12 mouse cellular contexts compared by ENCODE assay signal in genomic region chr13:38353420-38354255, GRCm38 (mm10). TPM values are rescaled to one million over a fixed set of nuclear protein-coding genes. Genes with fewer than 3 reads are reported as not detected.
DNase-seq lines count a peak whose midpoint lies in the region; ATAC-seq and TF ChIP-seq lines count a peak whose summit lies in the region.
"Had no signal": no experiment of that assay in that cellular context is flagged by ENCODE, and none has a peak within 500 bp of the region (broad histone marks: within the 10 kb centered on the region; RNA-seq: fewer than 3 reads in every experiment).

No protein-coding gene starts in this region.

- no peak overlapping the region for H3K9ac ChIP-seq in hindbrain, postnatal 0 days (replicated peaks; ENCODE audit: low read length)

- no peaks in the 10 kb centered on the region for H3K4me1 ChIP-seq in hindbrain, postnatal 0 days (ENCODE audit: insufficient read depth, low read length)
- peaks cover 33% of the 10 kb centered on the region for H3K4me1 ChIP-seq in hindbrain, embryonic 10.5 days (replicated peaks)

- H3K36me3 ChIP-seq in hindbrain, postnatal 0 days (ENCODE audit: insufficient read depth, low read length) = no peaks in the 10 kb centered on the region
- no peaks in the 10 kb centered on the region for H3K36me3 ChIP-seq in hindbrain, embryonic 10.5 days

- ATAC-seq in hindbrain, postnatal 0 days = no peak
- no peak for ATAC-seq in inflammation-experienced regulatory T-cells, adult 6 months

- no peak overlapping the region for H3K4me3 ChIP-seq in hindbrain, postnatal 0 days (ENCODE audit: low read length)
- H3K4me3 ChIP-seq in hindbrain, embryonic 10.5 days = no peak overlapping the region
- H3K4me3 ChIP-seq: erythroblast, embryonic 14.5 days had no signal

- no peaks in the 10 kb centered on the region for H3K9me3 ChIP-seq in hindbrain, postnatal 0 days (ENCODE audit: low read length)
- H3K9me3 ChIP-seq in hindbrain, embryonic 10.5 days = no peaks in the 10 kb centered on the region

- DNase-seq in hindbrain, postnatal 0 days (ENCODE audit: low spot score) = no peak
- DNase-seq in hindbrain, embryonic 10.5 days (ENCODE audit: low spot score) = no peak
- peak; percentile 22 for DNase-seq in ovary, postnatal 36 days (ENCODE audit: low spot score)
- no peak for DNase-seq in ovary, postnatal 10 days (ENCODE audit: low spot score)
- DNase-seq in heart, postnatal 25 days (ENCODE audit: low spot score) = peak; percentile 46
- no peak for DNase-seq in frontal cortex, postnatal 14 days (ENCODE audit: low spot score in 2 of 2)
- DNase-seq: adrenal gland, postnatal 14 days; gastrocnemius, postnatal 36 days had no signal

- 0 out of 2 replicates have a peak overlapping the region, but pooled peaks have one; percentile 7 for H3K4me2 ChIP-seq in hindbrain, postnatal 0 days (ENCODE audit: low read depth, low read length)

- intact Hi-C loops in heart, postnatal 25 days (cut with DNase I) = loop anchor here (2.0 kb wide), 1 partner anchor 53 kb away; no protein-coding TSS in a partner anchor

- no peak overlapping the region for H3K27ac ChIP-seq in hindbrain, postnatal 0 days
- no peak overlapping the region for H3K27ac ChIP-seq in hindbrain, embryonic 10.5 days

- 54% methylated on average over 24 of the region's 24 CpGs for WGBS in hindbrain, postnatal 0 days
- 63% methylated on average over 24 of the region's 24 CpGs for WGBS in hindbrain, embryonic 10.5 days

- H3K27me3 ChIP-seq in hindbrain, postnatal 0 days (ENCODE audit: insufficient read depth, low read length) = no peaks in the 10 kb centered on the region
- peaks cover 19% of the 10 kb centered on the region for H3K27me3 ChIP-seq in hindbrain, embryonic 10.5 days (ENCODE audit: insufficient read depth, poor library complexity, severe bottlenecking)
- H3K27me3 ChIP-seq: Patski had no signal

- TF ChIP-seq CTCF in hindbrain, postnatal 0 days (IDR thresholded peaks at IDR 0.05; ENCODE audit: low read depth) = no peak

RNA-seq across cellular contexts. Expression of gene Bmp6, which starts 8.7 kb away (rescaled TPM):
- 19.4 and 20.9 TPM in 2 replicates for total RNA-seq in hindbrain, postnatal 0 days (2014; rRNA removed)
- 5.2 and 5.3 TPM in 2 replicates for polyA plus RNA-seq in hindbrain, postnatal 0 days (2015; fragmentation: Nextera tagmentation; extraction: Ambion mirVana)
- polyA plus RNA-seq in hindbrain, embryonic 10.5 days (2016; fragmentation: Nextera tagmentation; extraction: Ambion mirVana) = 2.2 and 2.9 TPM in 2 replicates
- 10 to 100 TPM; 19.6 to 23.8 TPM for total RNA-seq in heart, postnatal 25 days (2021)
- not detected for polyA plus RNA-seq in inflammation-experienced regulatory T-cells, adult 6 months (2017; shearing (Covaris generic))
- total RNA-seq: monocyte, adult 5-6 weeks had no signal
- polyA plus RNA-seq: erythroblast, embryonic 14.5 days had no signal

Comparison
In these comparisons a context has a peak if more than half of its experiments do, and no peak if none do; other contexts are left out.
1. DNase-seq: peak in ovary, postnatal 36 days (single experiment) and heart, postnatal 25 days (single experiment); none in hindbrain, postnatal 0 days (single experiment), hindbrain, embryonic 10.5 days (single experiment), ovary, postnatal 10 days (single experiment) and frontal cortex, postnatal 14 days (0 of 2).